Mouse (Mus musculus) ES-Bruce4 (cell line): Measurements from ENCODE around the gene Gm20379. TPM values are rescaled to one million over a fixed set of nuclear protein-coding genes. Genes with fewer than 3 reads are reported as not detected.

Experiments
- H3K27ac ChIP-seq: 2 replicates; pipeline ENCODE4 v1.5.1; 2012; ENCODE audit warnings: low read length, inconsistent platforms; ENCODE audit not compliant: insufficient read depth
- H3K27me3 ChIP-seq: 2 replicates; pipeline ENCODE4 v1.6.1; 2012; ENCODE audit warnings: mild to moderate bottlenecking, low read length, inconsistent platforms; ENCODE audit not compliant: control insufficient read depth, poor library complexity, insufficient read depth, severe bottlenecking
- H3K36me3 ChIP-seq: 2 replicates; pipeline ENCODE4 v1.6.1; 2012; ENCODE audit warnings: inconsistent platforms, mild to moderate bottlenecking, low read length, moderate library complexity; ENCODE audit not compliant: control insufficient read depth, poor library complexity, insufficient read depth, severe bottlenecking
- H3K4me1 ChIP-seq: one replicate; pipeline ENCODE4 v1.8.1; 2011; ENCODE audit warnings: low read length; ENCODE audit not compliant: control insufficient read depth, insufficient read depth
- H3K4me3 ChIP-seq: 2 replicates; pipeline ENCODE4 v1.5.1; 2011; ENCODE audit warnings: low read depth, mild to moderate bottlenecking, low read length
- H3K9ac ChIP-seq: 2 replicates; pipeline ENCODE4 v1.6.1; 2012; ENCODE audit warnings: low read depth, mild to moderate bottlenecking, inconsistent platforms; ENCODE audit not compliant: poor library complexity, severe bottlenecking
- H3K9me3 ChIP-seq: replicated peaks from 2 replicates; pipeline ENCODE4 v1.6.1; 2012; ENCODE audit warnings: mild to moderate bottlenecking, low read length, inconsistent platforms; ENCODE audit not compliant: control insufficient read depth, poor library complexity, insufficient read depth, severe bottlenecking
- CTCF ChIP-seq: IDR thresholded peaks from one replicate; pipeline ENCODE4 v1.8.1; 2011; ENCODE audit warnings: low read depth, low read length
- EP300 ChIP-seq: IDR thresholded peaks from 2 replicates; pipeline ENCODE4 v1.6.1; 2011; ENCODE audit warnings: low read depth, low read length; ENCODE audit not compliant: insufficient read depth
- POLR2A ChIP-seq: IDR thresholded peaks from one replicate; pipeline ENCODE4 v1.8.1; 2011; ENCODE audit warnings: low read length; ENCODE audit not compliant: insufficient read depth
- polyA plus RNA-seq: library from polyadenylated mRNA; stranded (reverse); fragments of >200 nt; gene quantifications from 2 replicates; pipeline ENCODE4 v1.2.4, GENCODE M21; 2011; ENCODE audit warnings: low read depth; ENCODE audit not compliant: missing spikeins, insufficient read depth, insufficient read length

Gm20379 gene
- polyA plus RNA-seq, 1 experiment = not detected

DNA sequence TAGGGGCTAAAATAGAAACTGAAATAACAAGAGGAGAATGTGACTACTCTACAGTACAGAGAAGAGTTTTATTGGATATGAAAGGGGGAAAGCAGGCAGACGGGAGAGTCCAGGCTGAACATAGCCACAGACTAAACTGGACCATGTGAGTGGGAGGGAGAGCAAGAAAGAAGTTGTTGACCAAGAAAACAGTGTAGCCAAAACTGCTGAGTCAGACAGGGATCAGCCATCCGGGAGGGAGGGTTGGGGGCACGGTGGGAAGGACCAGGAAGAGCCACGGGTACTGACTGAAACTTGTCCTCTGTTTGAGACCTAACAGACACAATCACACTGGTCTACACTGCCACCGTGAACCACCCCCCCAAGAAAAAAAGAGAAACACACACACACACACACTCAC, 20.2 kb downstream of the Gm20379 start:
- H3K27me3 ChIP-seq = no peaks in the 10 kb centered on the region
- no peak overlapping the region for H3K27ac ChIP-seq
- TF ChIP-seq EP300 = no peak
- TF ChIP-seq CTCF = no peak
- TF ChIP-seq POLR2A = no peak
- H3K9me3 ChIP-seq = no peaks in the 10 kb centered on the region
- no peak overlapping the region for H3K4me3 ChIP-seq
- no peak overlapping the region for H3K9ac ChIP-seq
- H3K4me1 ChIP-seq = no peaks in the 10 kb centered on the region
- peaks cover 3% of the 10 kb centered on the region; the same call in 1 of the 2 replicates for H3K36me3 ChIP-seq

DNA sequence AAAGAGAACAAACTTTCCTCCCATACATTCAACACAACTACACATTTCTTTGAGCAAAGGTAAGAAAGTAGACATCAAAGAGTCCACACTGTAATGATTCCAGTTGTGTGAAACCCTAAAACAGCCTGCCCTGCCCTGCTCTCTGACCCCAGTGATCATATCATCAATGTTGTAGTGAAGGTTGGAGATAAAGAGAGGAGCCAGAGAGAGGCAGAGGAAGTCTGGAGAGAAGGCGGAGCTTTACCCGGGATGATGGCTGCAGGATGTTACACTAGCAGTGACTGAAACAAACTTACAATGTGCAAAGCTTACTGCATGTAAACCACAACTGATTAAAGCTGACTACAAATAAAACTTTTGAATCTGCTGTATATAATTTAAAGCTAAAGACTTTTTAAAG, 22.2 kb downstream of the Gm20379 start:
- no peaks in the 10 kb centered on the region for H3K27me3 ChIP-seq

GRCm38 (mm10) chr13:92330621-92331020, 24.8 kb downstream of the Gm20379 start:
- H3K4me1 ChIP-seq = peaks cover 2% of the 10 kb centered on the region
- TF ChIP-seq POLR2A = no peak
- no peaks in the 10 kb centered on the region for H3K27me3 ChIP-seq
- H3K27ac ChIP-seq = no peak overlapping the region
- H3K9me3 ChIP-seq = no peaks in the 10 kb centered on the region
- peaks cover 3% of the 10 kb centered on the region; the same call in 1 of the 2 replicates for H3K36me3 ChIP-seq
- no peak overlapping the region for H3K4me3 ChIP-seq
- H3K9ac ChIP-seq = no peak overlapping the region

More for the DNA sequence above, 22.2 kb downstream of the Gm20379 start:
- Histone ChIP-seq H3K4me1 (no peaks in the 10 kb centered on the region), H3K4me3 (no peak overlapping the region), H3K9me3 (no peaks in the 10 kb centered on the region), H3K36me3 (peaks cover 3% of the 10 kb centered on the region; the same call in 1 of the 2 replicates), H3K9ac (no peak overlapping the region), H3K27ac (no peak overlapping the region)
- TF ChIP-seq POLR2A (no peak), EP300 (no peak), CTCF (no peak)

DNA sequence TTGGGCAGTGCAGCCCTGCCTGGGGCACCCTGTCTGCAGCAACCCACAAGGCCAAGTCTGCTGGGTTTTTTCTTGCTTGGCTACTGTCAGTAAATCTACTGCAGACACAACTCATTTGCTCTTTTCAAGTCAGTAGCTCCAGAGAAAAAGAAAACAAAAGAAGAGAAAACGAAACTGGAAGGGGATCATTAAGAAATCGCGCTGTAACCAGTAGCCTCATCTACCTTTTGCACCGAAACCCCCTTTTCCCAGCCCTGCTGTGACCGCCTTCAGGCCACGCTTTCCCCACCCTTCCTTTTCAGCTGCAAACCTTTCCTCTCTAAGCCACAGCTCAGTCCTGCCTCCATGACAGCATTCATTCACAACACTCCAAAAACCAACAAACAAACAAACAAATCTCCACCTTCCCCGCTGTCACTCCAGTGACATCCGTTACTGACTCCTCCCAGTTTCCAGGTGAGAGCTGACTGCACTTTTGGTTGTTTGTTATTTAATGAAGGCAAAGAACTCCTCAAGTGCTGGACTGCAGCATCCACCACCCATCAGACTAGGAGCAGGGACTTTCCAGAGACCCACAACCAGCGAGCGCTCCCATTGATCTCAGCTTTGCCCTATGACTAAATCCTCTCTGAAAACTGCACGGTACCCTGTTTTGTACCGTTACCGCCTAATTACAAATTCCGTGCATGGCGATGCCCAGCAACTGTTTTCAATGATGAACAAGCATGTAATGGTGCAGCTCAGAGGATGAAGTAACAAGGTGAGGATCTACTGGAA, 26.5 kb downstream of the Gm20379 start:
- Histone ChIP-seq H3K27ac (no peak overlapping the region), H3K4me3 (no peak overlapping the region), H3K9ac (no peak overlapping the region), H3K4me1 (peaks cover 2% of the 10 kb centered on the region), H3K27me3 (no peaks in the 10 kb centered on the region), H3K9me3 (no peaks in the 10 kb centered on the region), H3K36me3 (peaks cover 3% of the 10 kb centered on the region; the same call in 1 of the 2 replicates)
- no peak for TF ChIP-seq POLR2A
- 0 out of 2 replicates have a peak, but pooled peaks have one; percentile 11 for TF ChIP-seq EP300
- TF ChIP-seq CTCF = no peak

GRCm38 (mm10) chr13:92336857-92337256, 31.1 kb downstream of the Gm20379 start:
- Histone ChIP-seq H3K9ac (no peak overlapping the region), H3K27me3 (no peaks in the 10 kb centered on the region), H3K4me1 (peaks cover 2% of the 10 kb centered on the region), H3K27ac (no peak overlapping the region), H3K36me3 (0 out of 2 replicates have a peak, but pooled peaks cover 2% of the 10 kb centered on the region), H3K4me3 (no peak overlapping the region), H3K9me3 (no peaks in the 10 kb centered on the region)
- TF ChIP-seq EP300 = no peak
- no peak for TF ChIP-seq POLR2A
- no peak for TF ChIP-seq CTCF

DNA sequence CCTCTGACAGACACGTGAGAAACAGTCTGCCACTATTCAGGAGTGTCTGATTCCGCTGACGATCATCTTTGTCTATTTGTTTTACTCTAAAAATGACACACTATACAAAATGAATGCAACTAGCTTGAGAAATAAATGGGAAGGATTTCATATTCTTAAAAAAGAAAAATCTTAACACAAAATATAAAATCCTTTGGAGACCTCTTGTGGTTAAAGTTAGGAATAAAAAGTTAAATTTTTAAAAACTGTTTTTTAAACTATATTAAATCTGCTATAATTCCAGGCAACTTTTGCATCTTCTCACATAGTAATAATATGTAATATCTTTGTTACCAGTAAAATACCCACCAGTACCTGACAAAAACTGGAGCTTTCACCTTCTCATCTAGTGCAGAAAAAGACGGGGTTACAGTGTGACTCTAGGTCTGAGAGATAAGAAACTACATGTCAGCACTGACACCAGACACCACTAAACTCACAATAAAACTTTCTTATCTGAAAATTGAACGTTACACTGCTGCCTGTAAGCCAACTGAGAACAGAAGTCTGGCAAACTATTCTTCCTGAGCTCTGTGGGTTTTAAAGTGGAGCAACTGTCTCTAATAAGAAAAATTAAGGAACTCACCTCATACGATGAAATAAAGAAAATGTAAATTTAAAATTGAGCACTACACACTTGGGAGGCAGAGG, 32.1 kb downstream of the Gm20379 start:
- Histone ChIP-seq H3K4me3 (no peak overlapping the region), H3K27me3 (no peaks in the 10 kb centered on the region), H3K9me3 (no peaks in the 10 kb centered on the region), H3K9ac (no peak overlapping the region), H3K27ac (no peak overlapping the region), H3K4me1 (peaks cover 2% of the 10 kb centered on the region), H3K36me3 (peaks cover 2% of the 10 kb centered on the region; the same call in 1 of the 2 replicates)
- no peak for TF ChIP-seq EP300
- no peak for TF ChIP-seq CTCF
- TF ChIP-seq POLR2A = no peak
